Mouse (Mus musculus) ES-E14 (cell line): Measurements from ENCODE around the gene Zfp213. TPM values are rescaled to one million over a fixed set of nuclear protein-coding genes. Genes with fewer than 3 reads are reported as not detected.
"Not testable (repeated sequence)": the region's sequence is repeated elsewhere in the genome, so short reads cannot be mapped to it uniquely, and the experiment has no call there.

ENCODE experiments used
- DNase-seq: peaks from one replicate; pipeline ENCODE4 v3.0.0-alpha.2; 2013; ENCODE audit warnings: low read depth, low spot score
- H3K27ac ChIP-seq: 2 replicates; pipeline ENCODE4 v1.5.1; 2012; ENCODE audit warnings: low read depth, mild to moderate bottlenecking, low read length, moderate library complexity, mixed read lengths; ENCODE audit not compliant: poor library complexity, insufficient read depth, severe bottlenecking
- H3K36me3 ChIP-seq: 2 replicates; pipeline ENCODE4 v1.6.1; 2012; ENCODE audit warnings: mild to moderate bottlenecking, low read length, moderate library complexity, mixed read lengths; ENCODE audit not compliant: control insufficient read depth, poor library complexity, insufficient read depth, severe bottlenecking
- H3K4me1 ChIP-seq, 2 experiments: fragments of 150-350 bp in 1 of 2; sonication (generic) in 1 of 2; 2 replicates each; pipeline ENCODE4 v1.6.1; 2012; ENCODE audit warnings: low read length in 2 of 2, mild to moderate bottlenecking in 1 of 2, mixed read lengths in 1 of 2; ENCODE audit not compliant: control insufficient read depth in 2 of 2, insufficient read depth in 2 of 2, poor library complexity in 1 of 2
- H3K4me3 ChIP-seq, 2 experiments: fragments of 150-350 bp in 1 of 2; sonication (generic) in 1 of 2; 2 replicates each; pipeline ENCODE4 v1.5.1; 2012; ENCODE audit warnings: low read length in 2 of 2, low read depth in 1 of 2, mild to moderate bottlenecking in 1 of 2, mixed read lengths in 1 of 2; ENCODE audit not compliant: insufficient read depth in 1 of 2, poor library complexity in 1 of 2, severe bottlenecking in 1 of 2
- H3K9ac ChIP-seq: 2 replicates; pipeline ENCODE4 v1.6.1; 2012; ENCODE audit warnings: low read depth, mild to moderate bottlenecking, low read length, mixed read lengths; ENCODE audit not compliant: poor library complexity, insufficient read depth, severe bottlenecking
- H3K9me3 ChIP-seq: fragments of 150-350 bp; sonication (generic); 2 replicates; pipeline ENCODE4 v1.6.1; 2012; ENCODE audit warnings: low read depth, mild to moderate bottlenecking, low read length; ENCODE audit not compliant: control insufficient read depth, insufficient read depth
- CHD2 ChIP-seq: IDR thresholded peaks from 2 replicates; pipeline ENCODE4 v1.6.1; 2014; ENCODE audit warnings: mild to moderate bottlenecking, low read depth, low read length, inconsistent platforms
- HCFC1 ChIP-seq: IDR thresholded peaks from 2 replicates; pipeline ENCODE4 v1.6.1; 2012; ENCODE audit warnings: low read length, inconsistent platforms, borderline replicate concordance; ENCODE audit not compliant: insufficient read depth
- MAFK ChIP-seq: IDR thresholded peaks from 2 replicates; pipeline ENCODE4 v1.6.1; 2014; ENCODE audit warnings: mild to moderate bottlenecking, low read depth, low read length, inconsistent platforms; ENCODE audit not compliant: insufficient read depth
- ZC3H11A ChIP-seq: IDR thresholded peaks from 2 replicates; pipeline ENCODE4 v1.6.1; 2012; ENCODE audit warnings: low read depth, mild to moderate bottlenecking, inconsistent platforms, low read length, borderline replicate concordance
- ZNF384 ChIP-seq: IDR thresholded peaks from 2 replicates; pipeline ENCODE4 v1.6.1; 2012; ENCODE audit warnings: low read depth, low read length, inconsistent platforms
- in situ Hi-C, 2 experiments: fragments of 600-800 bp; cut with MboI; formaldehyde crosslinking; loops; one replicate each; pipeline ENCODE4 v1.15.1; 2025; ENCODE audit warnings: low sequenced_read_pairs in 2 of 2, inconsistent platforms in 1 of 2; ENCODE audit not compliant: unreplicated experiment in 2 of 2
- total RNA-seq: library from RNA; depleted of rRNA; stranded (reverse); fragments of 300-350 nt; gene quantifications from 2 replicates; pipeline ENCODE4 v1.2.3, GENCODE M21; 2012; rRNA removed

Gene Zfp213
- total RNA-seq, 1 experiment, result 8.4 TPM

GRCm38 (mm10) chr17:23531408-23531807 lies 32.6 kb downstream of the Zfp213 start:
- H3K9ac ChIP-seq, H3K4me3 ChIP-seq, H3K27ac ChIP-seq, H3K9me3 ChIP-seq, in situ Hi-C loops, H3K36me3 ChIP-seq, H3K4me1 ChIP-seq, DNase-seq: not testable (repeated sequence)
- TF ChIP-seq ZNF384, result 0 out of 2 replicates have a peak, but pooled peaks have one; percentile 24

- H3K9ac ChIP-seq, H3K36me3 ChIP-seq, H3K9me3 ChIP-seq, H3K27ac ChIP-seq, in situ Hi-C loops, H3K4me1 ChIP-seq, DNase-seq: not testable (repeated sequence)
- H3K4me3 ChIP-seq, result peak overlapping the region in 1 of 2 experiments; percentile 27; a peak in 1 of 4 replicates
Observed at GRCm38 (mm10) chr17:23522941-23523732, 40.9 kb downstream of the Zfp213 start.

GRCm38 (mm10) chr17:23518701-23519423 lies 45.2 kb downstream of the Zfp213 start:
- H3K27ac ChIP-seq, result no peak overlapping the region
- no peaks in the 10 kb centered on the region for H3K36me3 ChIP-seq
- no peak overlapping the region for H3K4me3 ChIP-seq
- TF ChIP-seq MAFK (no peak), ZC3H11A (no peak), ZNF384 (no peak), CHD2 (no peak), HCFC1 (no peak)
- no peak for DNase-seq
- in situ Hi-C loops, result no loop called here
- H3K9me3 ChIP-seq, result no peaks in the 10 kb centered on the region
- H3K9ac ChIP-seq, result no peak overlapping the region
- H3K4me1 ChIP-seq, result no peaks in the 10 kb centered on the region

Other genes starting within 250 kb of the Zfp213 start
- gene Vmn2r115, start 220.5 kb downstream of the Zfp213 start, total RNA-seq, result under 0.01 TPM in 1 of 2 replicates, not detected in the other
- not detected in 2 replicates for gene Vmn2r116, start 179.6 kb downstream of the Zfp213 start, total RNA-seq
- gene Vmn2r117, start 84.5 kb downstream of the Zfp213 start, total RNA-seq, result not detected in 2 replicates
- 19.9 and 26.9 TPM in 2 replicates for gene Zfp13, start 35.2 kb upstream of the Zfp213 start, total RNA-seq
- gene Zscan10, start 36.6 kb upstream of the Zfp213 start, total RNA-seq, result 62.5 and 93.1 TPM in 2 replicates
- 4.7 and 4.9 TPM in 2 replicates for gene Mmp25, start 81.0 kb upstream of the Zfp213 start, total RNA-seq
- 1.1 and 2.9 TPM in 2 replicates for gene Bicdl2, start 96.3 kb upstream of the Zfp213 start, total RNA-seq
- 26.4 and 36.4 TPM in 2 replicates for gene Hcfc1r1, start 109.4 kb upstream of the Zfp213 start, total RNA-seq
- gene Thoc6, start 109.6 kb upstream of the Zfp213 start, total RNA-seq, result 53.7 and 64.9 TPM in 2 replicates
- gene Tnfrsf12a, start 113.2 kb upstream of the Zfp213 start, total RNA-seq, result 101 and 138 TPM in 2 replicates
- 72.7 and 199 TPM in 2 replicates for gene Cldn6, start 115.0 kb upstream of the Zfp213 start, total RNA-seq
- 3.7 and 5.7 TPM in 2 replicates for gene Cldn9, start 119.8 kb upstream of the Zfp213 start, total RNA-seq
- 0.04 and 1.0 TPM in 2 replicates for gene 1520401A03Rik, start 158.5 kb upstream of the Zfp213 start, total RNA-seq
- gene Pkmyt1, start 162.1 kb upstream of the Zfp213 start, total RNA-seq, result 24.1 and 41.3 TPM in 2 replicates
- 2.8 and 4.0 TPM in 2 replicates for gene Paqr4, start 176.6 kb upstream of the Zfp213 start, total RNA-seq
- gene Kremen2, start 181.6 kb upstream of the Zfp213 start, total RNA-seq, result 2.5 and 4.3 TPM in 2 replicates
- 31.6 and 35.1 TPM in 2 replicates for gene Flywch1, start 207.4 kb upstream of the Zfp213 start, total RNA-seq
- 8.0 and 10.8 TPM in 2 replicates for gene Flywch2, start 221.8 kb upstream of the Zfp213 start, total RNA-seq
- 192 and 230 TPM in 2 replicates for gene Srrm2, start 226.3 kb upstream of the Zfp213 start, total RNA-seq